Mouse (Mus musculus) adrenal gland, postnatal 14 days (tissue): ENCODE measurements around the gene Hadha. TPM values are rescaled to one million over a fixed set of nuclear protein-coding genes. Genes with fewer than 3 reads are reported as not detected.

Experiments used
- DNase-seq: peaks from one replicate; pipeline ENCODE4 v3.0.0; 2021; ENCODE audit warnings: mixed read lengths
- total RNA-seq: library from RNA; stranded (reverse); gene quantifications from 2 replicates; pipeline ENCODE4 v1.2.3, GENCODE M21; 2021

Gene Hadha
- total RNA-seq, 1 experiment from 2014 or later = 813 TPM

GRCm38 (mm10) chr5:30154013-30154412, 949 bp downstream of the Hadha start:
- DNase-seq = peak; percentile 16

GRCm38 (mm10) chr5:30153222-30153621, 1.7 kb downstream of the Hadha start:
- DNase-seq = no peak

DNA sequence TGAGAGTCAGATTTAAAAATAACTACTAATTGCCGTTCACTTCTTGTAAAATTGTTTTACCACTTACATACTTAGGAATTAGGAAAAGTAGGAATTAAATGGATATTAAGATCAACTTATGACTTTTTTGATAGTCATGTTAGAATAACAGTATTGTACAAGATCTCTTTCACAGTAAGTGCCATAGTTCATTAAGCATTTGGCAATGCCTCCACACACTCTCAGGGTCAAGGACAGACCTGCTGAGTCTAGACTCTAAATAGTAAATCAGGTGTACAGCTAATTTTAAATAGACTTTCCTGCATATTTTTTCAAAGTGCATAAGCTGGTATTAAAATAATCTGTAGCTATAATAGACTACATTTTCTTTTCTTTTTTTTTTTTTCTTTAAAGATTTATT, 2.5 kb downstream of the Hadha start:
- peak; percentile 22 for DNase-seq

DNA sequence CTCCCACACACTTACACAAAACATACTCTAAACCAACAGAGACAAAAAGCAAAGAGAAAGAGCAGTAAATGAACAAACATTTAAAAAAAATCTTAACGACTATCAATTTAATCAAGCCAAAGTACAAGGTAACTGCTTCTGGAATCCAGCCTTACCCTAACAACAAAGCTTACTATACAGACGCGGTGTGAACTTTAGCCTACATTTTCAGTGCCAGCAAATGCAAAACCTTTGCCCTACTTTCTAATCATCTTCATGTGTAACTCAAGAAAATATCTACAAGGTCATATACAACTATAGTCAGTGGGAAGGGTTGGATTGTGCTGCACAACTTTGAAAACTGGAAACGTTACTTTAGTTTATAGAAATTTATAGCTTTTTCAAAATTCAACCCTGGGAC, 3.0 kb downstream of the Hadha start:
- DNase-seq = peak; percentile 41

GRCm38 (mm10) chr5:30148133-30148920, 6.6 kb downstream of the Hadha start:
- peak; percentile 16 for DNase-seq

DNA sequence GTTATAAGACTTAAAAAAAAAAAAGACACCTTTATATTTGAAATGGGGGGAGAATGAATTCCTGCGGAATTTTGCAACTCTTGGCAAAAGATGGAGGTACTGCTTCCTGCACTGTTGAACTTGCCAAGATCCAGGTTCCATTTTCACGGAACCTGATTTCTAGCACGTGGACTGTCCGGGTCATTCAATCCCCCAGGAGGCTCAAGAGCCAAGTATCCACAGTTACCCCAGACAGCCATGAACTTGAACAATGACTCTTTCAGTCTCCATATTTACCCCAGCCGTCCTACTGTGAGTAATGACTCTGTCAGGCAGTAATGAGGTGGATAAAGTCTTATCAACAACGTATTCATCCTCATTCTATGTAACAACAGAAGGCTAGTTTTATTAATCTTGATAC, 8.4 kb downstream of the Hadha start:
- DNase-seq = peak; percentile 31

- DNase-seq = no peak
Measured at GRCm38 (mm10) chr5:30138193-30138592, 16.8 kb downstream of the Hadha start.

DNA sequence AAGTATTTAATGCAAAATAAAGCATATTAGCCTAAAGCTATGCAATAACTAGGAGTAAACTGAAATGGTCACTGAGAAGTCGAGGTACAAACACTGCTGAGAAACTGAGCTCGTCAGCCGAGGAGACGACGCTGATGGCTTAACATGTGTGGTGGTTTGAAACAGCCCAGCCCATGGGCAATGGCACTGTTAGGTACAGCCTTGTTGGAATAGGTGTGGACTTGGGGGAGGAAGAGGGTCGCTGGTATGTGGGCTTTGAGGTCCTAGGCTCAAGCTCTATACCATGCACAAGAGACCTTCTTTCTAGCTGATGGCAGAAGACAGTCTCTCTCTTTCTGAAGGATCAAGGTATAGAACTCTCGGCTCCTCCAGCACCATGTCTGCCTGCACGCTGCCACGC, 17.7 kb downstream of the Hadha start:
- DNase-seq = peak; percentile 2

- peak; percentile 62 for DNase-seq
Measured at GRCm38 (mm10) chr5:30135711-30136231, 19.2 kb downstream of the Hadha start.

GRCm38 (mm10) chr5:30132173-30132572, 22.8 kb downstream of the Hadha start:
- DNase-seq = peak; percentile 11

DNA sequence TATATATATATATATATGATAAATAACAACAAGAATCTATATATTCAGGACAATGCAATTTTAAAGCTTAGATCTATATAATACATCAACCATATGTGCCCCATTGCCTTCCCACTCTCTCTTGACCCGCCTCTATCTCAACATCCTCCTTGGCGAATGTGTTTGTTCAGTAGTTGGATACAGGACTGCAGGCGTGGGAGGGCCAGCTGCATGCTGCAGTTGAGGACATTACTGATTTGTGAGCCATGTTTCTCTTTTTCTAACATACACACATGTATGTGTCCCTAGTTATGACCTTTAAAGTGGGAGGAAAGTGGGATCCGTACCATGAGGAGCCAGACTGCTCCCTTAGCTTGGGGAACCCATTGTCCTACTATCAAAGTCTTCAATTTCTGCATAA, 23.7 kb downstream of the Hadha start:
- DNase-seq = no peak

GRCm38 (mm10) chr5:30128680-30129079, 26.3 kb downstream of the Hadha start:
- DNase-seq = no peak

DNA sequence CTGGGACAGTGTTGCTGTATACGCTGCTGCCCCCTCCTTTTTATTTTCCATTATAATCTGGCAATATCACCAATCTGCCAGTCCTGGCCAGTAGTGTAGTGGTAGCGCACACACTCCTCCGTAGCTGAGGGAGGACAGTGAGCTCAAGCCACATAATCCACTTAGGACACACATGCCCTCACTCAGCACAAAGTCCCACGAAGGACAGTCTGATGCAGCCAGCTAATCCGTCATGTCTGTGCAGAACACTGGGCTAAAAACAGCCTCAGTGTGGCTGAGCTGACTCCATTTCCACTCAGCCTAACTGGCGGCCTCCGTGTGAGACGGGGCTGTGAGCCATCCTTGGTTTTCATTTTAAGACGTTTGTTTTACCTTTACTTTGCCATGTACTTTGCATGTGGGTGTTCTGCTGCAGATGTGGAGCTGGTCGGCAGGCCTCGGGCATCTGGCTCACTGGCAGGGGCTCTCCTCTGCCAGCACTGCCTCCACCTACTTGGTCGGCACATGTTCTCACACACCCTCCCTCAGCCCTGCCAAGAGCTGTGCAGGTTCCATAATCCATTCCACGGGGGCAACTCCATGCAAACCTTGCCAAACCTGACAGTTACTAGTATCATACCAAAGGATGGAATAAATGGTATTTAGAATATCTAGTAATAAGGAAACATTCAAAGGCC, 26.9 kb downstream of the Hadha start:
- DNase-seq = no peak

DNA sequence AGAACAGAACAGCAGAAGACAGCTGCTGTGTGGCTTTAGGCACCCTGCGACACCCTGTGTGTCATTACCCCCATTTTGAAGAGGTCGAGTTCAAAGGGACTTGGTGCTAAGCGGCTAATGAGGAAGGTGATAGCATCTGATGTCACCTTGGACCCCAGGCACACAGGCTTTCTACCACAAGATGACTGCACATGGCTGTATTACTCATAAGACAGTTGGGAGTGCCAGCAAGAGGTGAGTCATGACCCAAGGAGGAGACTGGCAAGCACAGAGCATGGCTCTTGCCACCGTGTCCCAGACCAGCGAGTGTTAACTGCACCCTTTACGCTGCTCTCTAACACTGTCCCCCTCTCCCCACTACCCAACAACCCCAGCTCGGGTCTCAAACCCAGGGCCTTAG, 28.2 kb downstream of the Hadha start:
- DNase-seq = peak; percentile 35

DNA sequence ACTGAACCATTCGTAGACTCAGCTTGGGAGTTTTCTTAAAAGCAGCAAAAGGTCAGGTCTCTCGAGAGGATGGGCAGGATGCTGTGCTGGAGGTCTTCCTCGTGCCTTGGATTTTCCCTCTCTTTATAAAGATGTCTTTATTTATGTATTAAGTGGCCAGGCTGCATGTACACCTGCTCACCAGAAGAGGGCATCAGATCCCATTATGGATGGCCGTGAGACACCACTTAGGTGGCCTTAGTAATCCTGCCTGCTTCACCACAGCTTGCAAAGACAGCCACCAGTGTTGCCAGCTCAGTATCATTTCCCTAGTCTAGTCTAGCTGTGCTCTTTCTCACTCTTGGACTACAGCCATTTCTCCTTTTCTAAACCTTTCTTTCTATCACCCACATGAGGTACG, 29.4 kb downstream of the Hadha start:
- peak; percentile 47 for DNase-seq

GRCm38 (mm10) chr5:30122481-30122880, 32.5 kb downstream of the Hadha start:
- no peak for DNase-seq

- no peak for DNase-seq
Measured at GRCm38 (mm10) chr5:30120106-30120505, 34.9 kb downstream of the Hadha start.

- no peak for DNase-seq
Measured at GRCm38 (mm10) chr5:30119163-30119562, 35.8 kb downstream of the Hadha start.

GRCm38 (mm10) chr5:30118018-30118417, 36.9 kb downstream of the Hadha start:
- no peak for DNase-seq

DNA sequence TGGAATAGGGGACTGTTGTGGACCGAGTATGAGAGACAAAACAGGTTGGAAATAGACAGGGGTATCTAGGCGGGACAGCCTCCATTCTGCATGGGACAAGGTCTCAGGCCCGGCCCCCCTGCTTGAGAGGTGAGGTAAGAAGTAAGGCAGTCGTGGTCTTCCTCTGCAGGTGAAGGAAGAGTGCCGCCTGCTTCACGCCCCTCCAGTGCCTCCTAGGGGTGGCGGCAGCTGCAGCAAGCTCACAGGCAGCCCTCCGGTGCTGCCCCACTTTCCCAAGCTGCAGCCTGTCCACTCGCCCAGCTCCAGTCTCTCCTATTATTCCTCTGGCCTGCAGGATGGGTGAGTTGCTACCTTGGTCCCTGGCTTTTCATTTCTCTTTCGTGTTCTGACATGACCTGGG, 39.2 kb downstream of the Hadha start:
- no peak for DNase-seq

- no peak for DNase-seq
Measured at GRCm38 (mm10) chr5:30114761-30115140, 40.2 kb downstream of the Hadha start.

DNA sequence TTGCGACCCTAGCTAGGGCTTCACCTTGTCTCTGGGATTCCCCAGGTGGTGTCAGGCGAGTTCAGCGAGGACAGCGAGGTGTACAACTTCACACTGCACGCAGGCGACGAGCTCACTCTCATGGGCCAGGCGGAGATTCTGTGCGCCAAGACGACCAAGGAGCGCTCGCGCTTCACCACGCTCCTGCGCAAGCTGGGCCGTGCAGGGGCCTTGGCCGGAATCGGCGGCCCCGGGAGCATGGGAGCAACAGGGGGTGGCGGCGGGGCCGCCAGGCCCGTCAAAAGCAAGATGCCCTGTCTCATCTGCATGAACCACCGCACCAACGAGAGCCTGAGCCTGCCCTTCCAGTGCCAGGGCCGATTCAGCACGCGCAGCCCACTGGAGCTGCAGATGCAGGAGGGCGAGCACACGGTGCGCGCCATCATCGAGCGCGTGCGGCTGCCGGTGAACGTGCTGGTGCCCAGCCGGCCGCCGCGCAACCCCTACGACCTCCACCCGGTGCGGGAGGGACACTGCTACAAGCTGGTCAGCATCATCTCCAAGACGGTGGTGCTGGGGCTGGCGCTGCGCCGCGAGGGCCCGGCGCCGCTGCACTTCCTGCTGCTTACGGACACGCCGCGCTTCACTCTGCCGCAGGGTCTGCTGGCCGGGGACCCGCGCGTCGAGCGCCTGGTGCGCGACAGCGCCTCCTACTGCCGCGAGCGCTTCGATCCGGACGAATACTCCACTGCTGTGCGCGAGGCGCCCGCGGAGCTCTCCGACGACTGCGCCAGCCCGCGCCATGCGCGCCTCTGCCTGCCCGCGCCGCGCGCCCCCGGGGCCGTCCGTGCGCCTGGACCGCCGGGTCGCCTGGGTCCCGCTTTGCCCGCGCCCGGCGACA, 40.8 kb downstream of the Hadha start:
- peak; percentile 82 for DNase-seq
